Mouse (Mus musculus) CH12.LX (cell line): Measurements from ENCODE around the gene Cacna1c. TPM values are rescaled to one million over a fixed set of nuclear protein-coding genes. Genes with fewer than 3 reads are reported as not detected.

ENCODE experiments used
- DNase-seq: peaks from one replicate; pipeline ENCODE4 v3.0.0-alpha.2; 2013; ENCODE audit errors: extremely low read depth
- H3K27ac ChIP-seq: 2 replicates; pipeline ENCODE4 v1.5.1; 2012; ENCODE audit warnings: low read depth, mild to moderate bottlenecking, control low read depth, moderate library complexity; ENCODE audit not compliant: insufficient read depth
- H3K27me3 ChIP-seq: replicated peaks from 2 replicates; pipeline ENCODE3; 2012; ENCODE audit warnings: inconsistent platforms
- H3K36me3 ChIP-seq, 2 experiments: replicated peaks in 1 of 2; 2 replicates each; pipeline versions ENCODE3 to v1.6.1; 2012; ENCODE audit warnings: inconsistent platforms in 1 of 2, low read length in 1 of 2, mild to moderate bottlenecking in 1 of 2, mixed read lengths in 1 of 2, moderate library complexity in 1 of 2; ENCODE audit not compliant: control insufficient read depth in 1 of 2, insufficient read depth in 1 of 2
- H3K4me1 ChIP-seq, 2 experiments: 2 replicates each; pipeline ENCODE4 v1.6.1; 2012; ENCODE audit warnings: inconsistent platforms in 1 of 2, moderate library complexity in 1 of 2; ENCODE audit not compliant: insufficient read depth in 2 of 2, control insufficient read depth in 1 of 2
- H3K4me2 ChIP-seq: 2 replicates; pipeline ENCODE4 v1.6.1; 2012; ENCODE audit warnings: low read depth, mild to moderate bottlenecking, control low read depth; ENCODE audit not compliant: poor library complexity, insufficient read depth, severe bottlenecking
- H3K4me3 ChIP-seq, 3 experiments: fragments of 150-350 bp in 1 of 3; sonication (generic) in 1 of 3; replicated peaks in 1 of 3; 2 replicates each; pipeline versions ENCODE3 to v1.5.1; 2011 to 2012; ENCODE audit warnings: low read depth in 2 of 3, low read length in 2 of 3, mild to moderate bottlenecking in 2 of 3, moderate library complexity in 2 of 3, control low read depth in 1 of 3, improper control_type of control experiment in 1 of 3, inconsistent platforms in 1 of 3, mixed read lengths in 1 of 3; ENCODE audit not compliant: poor library complexity in 1 of 3
- H3K79me2 ChIP-seq: replicated peaks from 2 replicates; pipeline ENCODE4 v1.6.1; 2012; ENCODE audit warnings: mild to moderate bottlenecking, moderate library complexity; ENCODE audit not compliant: control insufficient read depth, poor library complexity, insufficient read depth, severe bottlenecking; ENCODE audit errors: extremely low read depth
- H3K9ac ChIP-seq: 2 replicates; pipeline ENCODE4 v1.6.1; 2012; ENCODE audit warnings: low read depth, mild to moderate bottlenecking, control low read depth, moderate library complexity; ENCODE audit not compliant: insufficient read depth
- H3K9me3 ChIP-seq: replicated peaks from 2 replicates; pipeline ENCODE3; 2012; ENCODE audit warnings: low read length, inconsistent platforms, mixed read lengths
- BHLHE40 ChIP-seq: IDR thresholded peaks from 2 replicates; pipeline ENCODE4 v1.6.1; 2011; ENCODE audit warnings: mild to moderate bottlenecking, low read depth, low read length, improper control_type of control experiment
- CHD1 ChIP-seq: IDR thresholded peaks from 2 replicates; pipeline ENCODE4 v1.6.1; 2012; ENCODE audit warnings: low read depth, low read length, improper control_type of control experiment, inconsistent platforms
- CHD2 ChIP-seq: IDR thresholded peaks from 2 replicates; pipeline ENCODE4 v1.6.1; 2011; ENCODE audit warnings: low read length, improper control_type of control experiment
- CTCF ChIP-seq, 2 experiments: IDR thresholded peaks in 1 of 2; conservative IDR thresholded peaks in 1 of 2; 2 replicates each; pipeline ENCODE4 v1.5.1; 2011 to 2012; ENCODE audit warnings: low read depth in 2 of 2, low read length in 2 of 2, improper control_type of control experiment in 1 of 2, inconsistent platforms in 1 of 2, mild to moderate bottlenecking in 1 of 2, moderate library complexity in 1 of 2
- EP300 ChIP-seq: IDR thresholded peaks from 2 replicates; pipeline ENCODE4 v1.6.1; 2011; ENCODE audit warnings: low read length, improper control_type of control experiment
- JUND ChIP-seq: conservative IDR thresholded peaks from 2 replicates; pipeline ENCODE4 v1.6.1; 2011; ENCODE audit warnings: low read depth, low read length, improper control_type of control experiment
- MAFK ChIP-seq: IDR thresholded peaks from 2 replicates; pipeline ENCODE4 v1.6.1; 2011; ENCODE audit warnings: low read length, improper control_type of control experiment; ENCODE audit not compliant: insufficient replicate concordance
- MAX ChIP-seq: IDR thresholded peaks from 2 replicates; pipeline ENCODE4 v1.6.1; 2011; ENCODE audit warnings: low read length, improper control_type of control experiment
- MAZ ChIP-seq: IDR thresholded peaks from 2 replicates; pipeline ENCODE4 v1.6.1; 2012; ENCODE audit warnings: low read depth, mild to moderate bottlenecking, inconsistent platforms, low read length, improper control_type of control experiment, moderate library complexity
- MEF2A ChIP-seq: IDR thresholded peaks from 2 replicates; pipeline ENCODE4 v1.6.1; 2014; ENCODE audit warnings: low read depth, mild to moderate bottlenecking, inconsistent platforms, low read length, improper control_type of control experiment, borderline replicate concordance
- MXI1 ChIP-seq: IDR thresholded peaks from 2 replicates; pipeline ENCODE4 v1.6.1; 2011; ENCODE audit warnings: mild to moderate bottlenecking, low read depth, low read length, improper control_type of control experiment
- NELFE ChIP-seq: IDR thresholded peaks from 2 replicates; pipeline ENCODE4 v1.6.1; 2011; ENCODE audit warnings: low read depth, low read length, improper control_type of control experiment
- NRF1 ChIP-seq: IDR thresholded peaks from 2 replicates; pipeline ENCODE4 v1.6.1; 2014; ENCODE audit warnings: low read depth, mild to moderate bottlenecking, inconsistent platforms, low read length, improper control_type of control experiment, moderate library complexity
- POLR2AphosphoS2 ChIP-seq: IDR thresholded peaks from 2 replicates; pipeline ENCODE4 v1.6.1; 2011; ENCODE audit warnings: low read depth, low read length, improper control_type of control experiment
- RAD21 ChIP-seq: IDR thresholded peaks from 2 replicates; pipeline ENCODE4 v1.6.1; 2011; ENCODE audit warnings: low read depth, mild to moderate bottlenecking, low read length, improper control_type of control experiment, moderate library complexity
- RCOR1 ChIP-seq: conservative IDR thresholded peaks from 2 replicates; pipeline ENCODE4 v1.6.1; 2012; ENCODE audit warnings: low read depth, mild to moderate bottlenecking, inconsistent platforms, low read length, improper control_type of control experiment
- SIN3A ChIP-seq: IDR thresholded peaks from 2 replicates; pipeline ENCODE4 v1.6.1; 2012; ENCODE audit warnings: low read length, improper control_type of control experiment, inconsistent platforms
- TCF12 ChIP-seq: IDR thresholded peaks from 2 replicates; pipeline ENCODE4 v1.6.1; 2014; ENCODE audit warnings: low read depth, mild to moderate bottlenecking, inconsistent platforms, low read length, improper control_type of control experiment
- ZC3H11A ChIP-seq: IDR thresholded peaks from 2 replicates; pipeline ENCODE4 v1.6.1; 2012; ENCODE audit warnings: low read depth, mild to moderate bottlenecking, inconsistent platforms, low read length, improper control_type of control experiment
- ZNF384 ChIP-seq: IDR thresholded peaks from 2 replicates; pipeline ENCODE4 v1.6.1; 2012; ENCODE audit warnings: low read depth, low read length, improper control_type of control experiment, inconsistent platforms
- dilution Hi-C: fragments of 300-500 bp; cut with MboI; formaldehyde crosslinking; loops from 2 replicates; pipeline ENCODE4 v1.14.3; 2020; ENCODE audit warnings: low sequenced_read_pairs; ENCODE audit not compliant: extremely low pct_unique_long_range_greater_than_20kb, extremely low pct_ligation_motif_present
- in situ Hi-C: fragments of 300-500 bp; cut with MboI; formaldehyde crosslinking; loops from 3 replicates; pipeline ENCODE4 v1.14.3; 2019; ENCODE audit warnings: low sequenced_read_pairs, low pct_ligation_motif_present, low pct_unique_long_range_greater_than_20kb, mixed read lengths
- polyA plus RNA-seq: library from polyadenylated mRNA; unstranded; fragments of >175 nt; gene quantifications from 2 replicates; pipeline ENCODE4 v1.2.1, GENCODE M21; 2012; ENCODE audit warnings: low read depth; ENCODE audit not compliant: insufficient read length
- total RNA-seq, 2 experiments: library from RNA; depleted of rRNA; stranded (reverse); fragments of 300-350 nt in 1 of 2; fragments of >200 nt in 1 of 2; gene quantifications; 2 replicates each; pipeline ENCODE4 v1.2.3; 2012 to 2014

The Cacna1c gene
- total and polyA plus RNA-seq, 3 experiments: 0.04 TPM; not detected in 2

DNA sequence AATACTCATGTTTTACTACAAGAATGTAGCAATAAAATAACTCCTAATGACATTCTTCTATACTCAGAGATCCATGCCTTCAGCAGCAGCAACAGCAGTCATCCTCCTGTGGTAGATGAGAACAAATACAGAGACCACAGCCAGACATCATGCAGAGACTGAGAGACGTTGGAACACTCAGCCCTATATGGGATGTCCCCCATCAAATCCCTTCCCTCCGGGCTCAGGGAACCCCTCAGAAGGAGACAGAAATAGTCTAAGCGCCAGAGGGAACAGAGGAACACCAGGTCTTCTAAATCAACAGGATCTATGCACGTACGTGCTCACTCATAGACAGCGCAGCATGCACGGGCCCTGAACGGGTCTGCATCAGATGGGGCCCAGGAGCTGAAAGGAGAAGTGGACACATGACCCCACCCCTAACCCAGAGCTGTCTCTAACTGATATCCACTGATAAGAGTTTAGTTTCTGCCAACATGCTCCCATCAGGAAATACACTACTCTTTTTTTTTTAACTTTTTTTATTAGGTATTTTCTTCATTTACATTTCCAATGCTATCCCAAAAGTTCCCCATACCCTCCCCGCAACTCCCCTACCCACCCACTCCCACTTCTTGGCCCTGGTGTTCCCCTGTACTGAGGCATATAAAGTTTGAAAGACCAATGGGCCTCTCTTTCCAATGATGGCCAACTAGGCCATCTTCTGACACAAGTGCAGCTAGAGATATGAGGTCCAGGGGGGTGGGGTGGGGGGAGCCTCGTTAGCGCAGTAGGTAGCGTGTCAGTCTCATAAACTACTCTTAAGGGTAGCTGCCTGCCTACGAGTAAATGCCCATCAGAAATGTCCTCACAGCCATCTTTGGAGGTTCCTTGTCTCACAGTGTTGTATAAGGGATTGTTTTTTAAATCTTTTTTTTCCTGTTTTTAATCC, 182.8 kb downstream of the Cacna1c start:
- no peak for TF ChIP-seq CTCF (conservative IDR thresholded peaks at IDR 0.05 in 1 of 2, IDR thresholded peaks at IDR 0.05 in 1 of 2; ENCODE audit: low read depth in 2 of 2, low read length in 2 of 2)
- no peak for TF ChIP-seq CHD1
- no peak for TF ChIP-seq RAD21
- no peak for TF ChIP-seq TCF12
- no peak for TF ChIP-seq BHLHE40
- TF ChIP-seq EP300: no peak
- no peak for TF ChIP-seq CHD2
- TF ChIP-seq ZNF384: no peak
- TF ChIP-seq MAX: no peak
- no peak for TF ChIP-seq RCOR1
- TF ChIP-seq MEF2A: no peak
- no peak for TF ChIP-seq POLR2AphosphoS2
- TF ChIP-seq SIN3A: no peak
- no peak for TF ChIP-seq MAZ
- TF ChIP-seq MXI1: no peak
- H3K4me3 ChIP-seq: no peak overlapping the region
- peaks cover 68% of the 10 kb centered on the region for H3K27me3 ChIP-seq
- dilution Hi-C loops: no loop called here
- in situ Hi-C loops: no loop called here
- H3K9ac ChIP-seq: no peak overlapping the region
- no peaks in the 10 kb centered on the region for H3K36me3 ChIP-seq
- H3K9me3 ChIP-seq: no peaks in the 10 kb centered on the region
- no peak overlapping the region for H3K4me2 ChIP-seq
- H3K4me1 ChIP-seq: 0 out of 4 replicates have a peak, but pooled peaks cover 0 to 3% of the 10 kb centered on the region in 2 experiments
- no peaks in the 10 kb centered on the region for H3K79me2 ChIP-seq
- no peak overlapping the region for H3K27ac ChIP-seq
- no peak for DNase-seq

DNA sequence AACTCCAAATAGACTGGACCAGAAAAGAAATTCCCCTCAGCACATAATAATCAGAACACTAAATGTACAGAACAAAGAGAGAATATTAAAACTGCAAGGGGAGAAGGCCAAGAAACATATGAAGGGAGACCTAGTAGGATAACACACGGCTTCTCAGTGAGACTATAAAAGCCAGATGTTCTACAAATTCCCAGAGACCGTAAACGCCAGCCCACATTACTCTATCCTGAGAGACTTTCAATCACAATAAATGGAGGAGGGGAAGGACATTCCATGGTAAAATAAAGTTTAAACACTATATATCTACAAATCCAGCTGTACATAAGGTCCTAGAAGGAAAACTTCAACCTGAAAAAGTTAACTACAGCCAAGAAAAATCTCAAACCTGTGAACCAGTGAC, 185.3 kb downstream of the Cacna1c start:
- H3K9ac ChIP-seq: no peak overlapping the region
- no peak overlapping the region for H3K27ac ChIP-seq
- DNase-seq: no peak
- no peaks in the 10 kb centered on the region for H3K9me3 ChIP-seq
- TF ChIP-seq SIN3A (no peak), RAD21 (no peak), CTCF (conservative IDR thresholded peaks at IDR 0.05 in 1 of 2, IDR thresholded peaks at IDR 0.05 in 1 of 2; ENCODE audit: low read depth in 2 of 2, low read length in 2 of 2) (no peak), EP300 (no peak), NELFE (no peak), JUND (no peak), NRF1 (no peak), ZC3H11A (no peak), MAFK (no peak), MXI1 (no peak)
- H3K4me2 ChIP-seq: no peak overlapping the region
- H3K4me3 ChIP-seq: no peak overlapping the region
- dilution Hi-C loops (no loop called here), in situ Hi-C loops (no loop called here)
- H3K4me1 ChIP-seq: no peaks in the 10 kb centered on the region
- no peaks in the 10 kb centered on the region for H3K79me2 ChIP-seq
- no peaks in the 10 kb centered on the region for H3K36me3 ChIP-seq
- H3K27me3 ChIP-seq: peaks cover 69% of the 10 kb centered on the region
